Mouse (Mus musculus): ENCODE measurements around the gene Oit1.

Oit1 gene

GRCm38 (mm10) chr14:8335947-8336346, 42.6 kb downstream of the Oit1 start:
- no peak for DNase-seq (ENCODE audit: low spot score)

- no peak for DNase-seq (ENCODE audit: low spot score)
Measured at GRCm38 (mm10) chr14:8334511-8334910, 44.0 kb downstream of the Oit1 start.

- DNase-seq (ENCODE audit: low spot score): no peak
Measured at GRCm38 (mm10) chr14:8332314-8333252, 46.0 kb downstream of the Oit1 start.

- DNase-seq (ENCODE audit: low spot score): no peak
Measured at GRCm38 (mm10) chr14:8331307-8331905, 47.1 kb downstream of the Oit1 start.

GRCm38 (mm10) chr14:8330390-8330789, 48.2 kb downstream of the Oit1 start:
- no peak for DNase-seq (ENCODE audit: low spot score)

- no peak for DNase-seq (ENCODE audit: low spot score)
Measured at GRCm38 (mm10) chr14:8329552-8329951, 49.0 kb downstream of the Oit1 start.

GRCm38 (mm10) chr14:8327371-8327770, 51.2 kb downstream of the Oit1 start:
- DNase-seq (ENCODE audit: low spot score): no peak

GRCm38 (mm10) chr14:8326961-8327360, 51.6 kb downstream of the Oit1 start:
- no peak for DNase-seq (ENCODE audit: low spot score)

- DNase-seq (ENCODE audit: low spot score): no peak
Measured at GRCm38 (mm10) chr14:8325746-8326145, 52.8 kb downstream of the Oit1 start.

- no peak for DNase-seq (ENCODE audit: low spot score)
Measured at GRCm38 (mm10) chr14:8320528-8320927, 58.0 kb downstream of the Oit1 start.

GRCm38 (mm10) chr14:8317194-8318097, 61.1 kb downstream of the Oit1 start, which contains the start of gene Fam107a:
Gene Fam107a (minus strand): TSS chr14:8318023.
- DNase-seq (ENCODE audit: low spot score): no peak

- DNase-seq (ENCODE audit: low spot score): no peak
Measured at GRCm38 (mm10) chr14:8316366-8317193, 62.0 kb downstream of the Oit1 start.

GRCm38 (mm10) chr14:8315169-8315568, 63.4 kb downstream of the Oit1 start:
- no peak for DNase-seq (ENCODE audit: low spot score)

GRCm38 (mm10) chr14:8314536-8314935, 64.0 kb downstream of the Oit1 start:
- no peak for DNase-seq (ENCODE audit: low spot score)

- no peak for DNase-seq (ENCODE audit: low spot score)
Measured at GRCm38 (mm10) chr14:8313877-8314276, 64.7 kb downstream of the Oit1 start.

- no peak for DNase-seq (ENCODE audit: low spot score)
Measured at GRCm38 (mm10) chr14:8309621-8310141, 68.9 kb downstream of the Oit1 start.

GRCm38 (mm10) chr14:8308650-8309049, 69.9 kb downstream of the Oit1 start:
- DNase-seq (ENCODE audit: low spot score): no peak

GRCm38 (mm10) chr14:8306884-8307283, 71.7 kb downstream of the Oit1 start:
- DNase-seq (ENCODE audit: low spot score): no peak

- no peak for DNase-seq (ENCODE audit: low spot score)
Measured at GRCm38 (mm10) chr14:8305014-8305413, 73.5 kb downstream of the Oit1 start.

- DNase-seq (ENCODE audit: low spot score): no peak
Measured at GRCm38 (mm10) chr14:8304082-8304481, 74.5 kb downstream of the Oit1 start.

- DNase-seq (ENCODE audit: low spot score): no peak
Measured at GRCm38 (mm10) chr14:8302687-8303086, 75.9 kb downstream of the Oit1 start.
